Mouse (Mus musculus) urinary bladder, postnatal 36 days (tissue): ENCODE results near the gene Fblim1.

Experiments used
- DNase-seq, 2 experiments: peaks; one replicate each; pipeline ENCODE4 v3.0.0; 2022; ENCODE audit warnings: low spot score in 2 of 2, mixed read lengths in 1 of 2

The Fblim1 gene

GRCm38 (mm10) chr4:141540844-141541243, 65.1 kb downstream of the Fblim1 start:
- DNase-seq = no peak

- no peak for DNase-seq
These were observed 66.6 kb downstream of the Fblim1 start for GRCm38 (mm10) chr4:141539213-141539767.

GRCm38 (mm10) chr4:141538408-141539212, 67.3 kb downstream of the Fblim1 start, which contains the start of gene Spen:
Spen (minus strand) TSS chr4:141538597.
- DNase-seq = peak; percentile 84 to 90

GRCm38 (mm10) chr4:141537706-141538407, 68.0 kb downstream of the Fblim1 start:
- peak; percentile 28 to 43 for DNase-seq

GRCm38 (mm10) chr4:141537226-141537610, 68.7 kb downstream of the Fblim1 start:
- DNase-seq = no peak

GRCm38 (mm10) chr4:141536291-141537225, 69.3 kb downstream of the Fblim1 start:
- DNase-seq = peak; percentile 43 to 51

GRCm38 (mm10) chr4:141534947-141535680, 70.8 kb downstream of the Fblim1 start:
- peak; percentile 32 to 52 for DNase-seq

- no peak for DNase-seq
These were observed 74.9 kb downstream of the Fblim1 start for GRCm38 (mm10) chr4:141530979-141531378.

- no peak for DNase-seq
These were observed 77.0 kb downstream of the Fblim1 start for GRCm38 (mm10) chr4:141528938-141529337.

GRCm38 (mm10) chr4:141526936-141527650, 78.8 kb downstream of the Fblim1 start:
- DNase-seq = no peak
